Mouse (Mus musculus) hindlimb bud, embryonic 11.5 days (tissue): ENCODE measurements around the gene Fitm2.
"Not testable (repeated sequence)": the region's sequence is repeated elsewhere in the genome, so short reads cannot be mapped to it uniquely, and the experiment has no call there.

Experiments
- DNase-seq: peaks from one replicate; pipeline ENCODE4 v3.0.0-alpha.2; 2012; ENCODE audit warnings: low read depth, low spot score; ENCODE audit errors: extremely low spot score

The Fitm2 gene

DNA sequence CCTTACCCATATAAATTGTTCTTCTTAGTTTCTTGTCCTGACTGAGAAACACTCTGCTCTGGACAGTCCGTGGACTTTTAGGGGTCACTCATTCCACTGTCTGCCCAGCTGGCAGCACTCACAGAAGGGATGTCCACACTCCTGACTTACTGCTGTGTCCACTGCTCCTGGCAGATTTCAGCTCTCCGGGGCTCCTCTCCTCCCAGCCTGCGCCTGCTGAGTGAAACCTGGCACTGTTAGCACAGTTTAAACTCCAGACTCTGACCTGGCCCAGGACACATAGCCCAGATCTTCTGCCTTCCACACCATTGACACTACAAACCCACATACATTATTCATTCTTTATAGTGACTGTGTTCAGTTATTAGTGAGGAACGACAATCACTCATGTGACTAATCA lies 8.4 kb downstream of the Fitm2 start:
- DNase-seq: no peak

DNA sequence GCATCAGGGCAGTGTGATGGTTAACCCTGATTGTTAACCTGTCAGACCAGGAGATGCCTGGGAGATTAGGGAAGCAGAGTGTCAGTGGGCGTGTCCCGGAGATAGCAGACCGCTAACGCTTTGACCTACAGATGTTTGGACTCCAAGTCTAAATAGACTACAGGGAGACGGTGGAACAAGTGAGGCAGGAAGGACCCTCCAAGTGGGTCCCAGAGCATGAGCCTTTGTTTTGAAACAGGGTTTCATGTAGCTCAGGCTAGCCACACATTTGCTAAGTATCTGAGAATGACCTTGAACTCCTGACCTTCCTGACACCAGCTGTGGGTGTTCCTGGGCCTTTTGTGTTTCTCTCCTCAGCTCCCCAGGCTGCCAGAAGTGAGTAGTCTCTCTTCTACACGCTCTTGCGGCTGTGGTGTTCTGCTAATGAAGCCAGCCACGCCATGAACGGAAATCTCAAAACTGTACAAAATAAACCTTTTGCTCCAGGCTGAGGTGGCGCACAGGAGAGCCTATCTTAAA lies 9.1 kb downstream of the Fitm2 start:
- no peak for DNase-seq

DNA sequence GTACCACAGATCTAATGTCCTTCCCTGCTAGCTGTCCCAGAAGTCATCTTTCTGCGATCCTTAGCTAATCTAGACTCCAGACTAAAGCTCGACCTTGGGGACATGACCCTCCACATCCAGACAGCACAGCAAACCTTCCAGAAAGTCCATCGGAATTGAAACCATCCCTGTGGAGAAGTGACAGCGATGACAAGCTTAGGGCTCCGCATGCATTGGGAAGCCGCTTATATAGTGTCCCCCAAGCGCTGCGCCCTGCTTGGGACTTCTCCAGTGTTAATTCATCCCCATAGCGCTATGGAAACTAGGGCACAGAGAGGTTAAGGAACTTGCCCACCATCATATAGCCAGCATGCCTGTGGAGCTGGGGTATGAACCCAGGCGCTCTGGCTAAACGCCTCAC lies 9.6 kb downstream of the Fitm2 start:
- DNase-seq: no peak

DNA sequence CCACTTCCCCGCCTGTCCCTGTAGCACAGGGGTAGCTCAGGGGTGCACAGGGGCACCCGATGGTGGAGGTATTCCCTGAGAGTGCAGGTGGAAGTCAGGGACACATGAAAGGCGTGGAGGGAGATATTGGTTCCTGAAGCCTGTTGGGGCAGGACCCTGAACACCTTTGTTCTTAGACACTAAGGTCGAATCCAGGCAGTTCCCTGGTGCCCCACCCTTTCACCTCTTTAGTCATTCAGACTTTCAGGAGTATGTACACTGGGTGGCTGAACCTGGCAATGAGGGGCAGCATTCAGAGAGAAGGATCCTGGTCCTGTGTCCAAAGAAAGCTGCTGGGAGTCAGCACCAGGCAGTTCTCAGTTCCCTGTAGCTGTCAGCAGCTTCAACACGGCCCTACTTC lies 10.0 kb downstream of the Fitm2 start:
- DNase-seq: no peak

DNA sequence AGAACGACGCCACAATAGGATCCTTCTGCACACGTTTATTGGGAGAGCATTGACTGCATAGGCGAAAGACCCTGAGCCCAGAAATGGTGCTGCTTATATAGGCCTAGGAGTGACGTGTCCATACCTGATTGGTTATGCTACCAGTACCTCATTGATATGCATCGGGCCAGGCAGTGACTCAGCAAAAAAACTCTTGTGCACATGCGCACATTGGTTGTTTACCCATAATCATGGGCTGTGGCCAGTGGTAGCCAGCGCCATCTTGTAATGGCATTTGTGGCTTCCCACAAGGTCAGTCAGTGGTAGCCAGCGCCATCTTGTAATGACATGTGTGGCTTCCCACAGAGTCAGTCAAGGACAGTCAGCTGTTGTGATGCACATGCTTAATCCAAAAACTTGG lies 11.1 kb downstream of the Fitm2 start:
- not testable (repeated sequence) for DNase-seq

DNA sequence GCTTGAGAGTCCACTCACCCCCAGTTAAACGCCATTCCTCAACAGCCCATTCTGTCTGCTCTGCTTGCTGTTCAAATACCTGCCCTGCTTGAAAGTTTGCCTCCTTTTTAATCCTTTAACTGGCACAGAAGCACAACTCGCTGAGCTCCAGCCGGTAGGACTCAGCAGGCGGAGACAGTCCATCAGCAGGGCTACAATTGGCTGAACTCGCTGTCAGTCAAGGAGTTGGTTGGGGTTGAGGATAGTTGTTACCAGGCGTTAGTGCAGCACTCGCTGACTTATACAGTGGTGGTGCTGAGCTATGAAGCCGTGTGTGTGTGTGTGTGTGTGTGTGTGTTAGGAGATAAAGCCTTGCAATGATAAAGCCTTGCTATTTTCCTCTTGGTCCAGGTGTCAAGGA lies 11.8 kb downstream of the Fitm2 start:
- DNase-seq: no peak

DNA sequence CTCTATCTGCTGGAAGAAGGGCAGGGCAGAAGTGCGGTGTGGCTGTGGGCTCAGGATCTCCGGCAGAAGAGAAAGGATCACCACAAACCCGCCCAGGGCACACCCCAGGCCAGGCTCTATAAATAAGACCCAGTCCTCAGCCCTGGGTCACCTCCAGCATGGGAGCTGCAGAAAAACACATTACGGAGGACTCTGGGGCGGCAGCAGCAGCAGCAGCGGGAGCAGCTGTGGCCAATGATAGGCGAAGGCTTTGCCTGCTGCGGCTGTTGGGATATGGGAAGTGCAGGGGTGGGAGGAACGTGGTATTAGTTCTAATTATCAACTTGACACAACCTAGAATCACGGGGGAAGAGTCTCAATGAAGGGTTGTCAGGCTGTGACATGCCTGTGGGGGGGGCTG lies 13.0 kb downstream of the Fitm2 start:
- no peak for DNase-seq

DNA sequence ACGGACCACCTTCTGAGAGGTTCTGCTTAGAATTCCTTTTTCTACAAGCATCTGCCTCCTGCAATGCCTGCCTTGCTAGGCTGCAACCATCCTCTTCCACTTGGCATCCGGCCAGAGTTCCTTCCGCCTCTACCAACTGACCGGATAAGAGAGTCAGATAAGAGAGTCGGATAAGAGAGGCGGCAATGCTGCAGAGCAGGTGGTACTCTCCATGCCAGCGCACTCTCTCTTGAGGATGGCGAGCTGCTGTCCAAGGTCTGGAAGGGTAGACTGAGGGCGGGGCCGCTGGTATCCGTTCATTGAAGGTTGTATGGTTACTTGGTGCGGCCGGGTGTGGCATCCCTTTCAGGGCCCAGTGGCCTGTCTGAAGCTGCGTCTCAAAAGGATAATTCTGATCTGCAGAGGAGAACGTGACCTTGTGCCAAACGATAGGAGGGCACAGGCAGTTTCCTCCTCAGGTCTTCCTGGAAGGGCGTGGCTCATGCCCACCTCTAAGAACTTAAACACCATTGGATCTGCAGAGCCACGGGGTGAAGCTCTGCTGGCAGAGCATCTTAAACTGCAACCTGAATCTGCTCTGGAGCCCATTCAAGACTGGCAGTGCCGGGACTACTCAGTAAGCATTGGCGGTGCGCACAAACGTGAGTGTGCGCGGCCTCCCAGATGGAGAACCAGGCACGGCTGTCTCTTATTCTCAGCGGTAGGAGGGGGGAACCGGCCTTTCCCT lies 13.7 kb downstream of the Fitm2 start:
- DNase-seq: no peak

DNA sequence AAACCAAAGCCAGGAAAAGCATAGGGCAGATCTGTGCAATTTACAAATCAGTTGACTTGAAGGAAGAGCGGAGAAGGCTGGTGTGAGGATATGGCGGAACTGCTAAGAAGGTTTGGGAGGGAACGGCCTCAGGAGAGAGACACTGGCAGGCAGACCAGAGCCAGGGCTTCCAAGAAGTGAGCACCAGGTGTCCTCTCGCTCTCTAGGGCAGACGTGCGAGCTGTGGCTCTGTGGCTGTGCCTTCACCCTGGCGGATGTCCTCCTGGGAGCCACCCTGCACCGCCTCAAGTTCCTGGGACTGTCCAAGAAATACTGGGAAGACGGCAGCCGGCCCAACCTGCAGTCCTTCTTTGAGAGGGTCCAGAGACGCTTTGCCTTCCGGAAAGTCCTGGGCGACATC lies 19.1 kb downstream of the Fitm2 start:
- DNase-seq: no peak

DNA sequence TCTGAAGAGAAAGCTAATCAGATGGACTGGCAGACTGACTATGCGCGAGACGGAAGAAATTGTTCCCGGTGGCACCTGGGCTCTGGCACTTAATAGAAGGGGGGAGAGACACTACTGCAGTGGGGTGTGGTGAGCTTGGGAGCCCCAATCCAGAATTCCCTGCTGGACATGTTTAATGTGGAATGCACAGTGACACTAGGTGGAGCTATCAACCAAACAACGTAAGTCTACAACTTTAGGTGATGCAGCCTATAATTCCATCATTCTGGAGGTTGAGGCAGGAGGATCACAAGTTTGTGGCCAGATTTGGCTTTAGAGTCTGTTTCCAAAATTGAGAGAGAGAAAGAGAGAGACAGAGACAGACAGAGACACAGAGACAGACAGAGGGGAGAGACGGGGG lies 19.7 kb downstream of the Fitm2 start:
- DNase-seq: no peak

DNA sequence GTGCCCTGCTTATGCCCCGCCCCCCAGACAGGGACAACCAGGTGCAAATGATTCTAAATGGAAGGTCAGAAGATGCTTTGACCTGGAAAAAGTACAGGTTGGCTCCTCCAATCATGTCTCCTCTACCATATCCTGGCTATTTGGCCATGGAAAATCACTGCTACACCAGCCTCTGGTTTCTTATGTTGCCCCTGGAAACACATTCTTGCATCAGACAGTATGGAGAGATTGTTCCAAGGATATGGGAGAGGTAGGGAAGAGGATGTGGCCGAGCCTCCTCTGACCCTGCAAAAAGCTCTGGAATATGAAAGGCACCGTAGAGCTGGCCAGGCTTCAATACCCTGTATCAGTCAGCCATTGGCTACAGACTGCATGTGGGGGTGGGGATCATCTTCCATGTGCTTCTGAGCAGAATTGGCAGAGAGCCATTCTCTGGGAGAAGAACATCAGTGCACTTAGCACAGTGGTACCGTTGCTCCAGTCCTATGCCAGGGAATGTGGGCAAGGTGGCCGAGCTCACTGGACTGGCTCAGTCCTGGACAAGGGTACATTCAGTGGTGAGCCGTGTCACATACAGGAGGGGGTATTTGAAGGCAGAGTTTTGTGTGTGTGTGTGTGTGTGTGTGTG lies 21.6 kb downstream of the Fitm2 start:
- no peak for DNase-seq

DNA sequence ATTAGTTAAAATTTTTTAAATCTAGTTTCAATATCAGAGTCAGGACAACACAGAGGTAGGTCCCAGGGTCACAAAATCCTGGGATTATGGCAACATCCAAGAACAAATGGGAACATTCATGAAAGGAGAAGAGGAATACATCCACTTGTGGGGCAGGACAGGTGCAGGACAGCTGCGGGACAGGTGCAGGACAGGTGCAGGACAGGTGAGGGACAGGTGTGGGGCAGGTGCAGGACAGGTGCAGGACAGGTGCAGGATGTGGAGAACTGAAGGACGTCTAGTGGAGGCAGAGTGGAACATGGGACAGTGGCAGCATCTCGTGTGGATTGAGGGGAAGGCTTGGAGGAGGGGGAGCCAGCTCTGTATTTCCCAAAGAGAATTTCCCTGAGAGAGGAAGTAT lies 23.2 kb downstream of the Fitm2 start:
- DNase-seq: no peak

DNA sequence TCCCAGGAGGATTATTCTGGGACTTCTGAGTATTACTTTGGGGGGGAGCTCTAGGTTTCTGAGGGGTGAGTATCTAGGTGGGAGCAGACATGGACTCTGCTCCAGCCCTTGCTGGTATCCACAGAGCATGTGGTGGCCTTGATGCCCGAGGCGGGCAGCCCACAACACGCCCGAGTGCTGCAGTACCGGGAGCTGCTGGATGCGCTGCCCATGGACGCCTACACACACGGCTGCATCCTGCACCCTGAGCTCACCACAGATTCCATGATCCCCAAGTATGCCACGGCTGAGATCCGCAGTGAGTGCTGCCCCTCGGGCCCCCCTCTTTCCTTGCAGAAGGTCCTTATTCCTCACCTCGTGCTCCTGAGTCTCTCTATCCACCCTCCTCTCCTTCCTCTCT lies 25.1 kb downstream of the Fitm2 start:
- DNase-seq: no peak

DNA sequence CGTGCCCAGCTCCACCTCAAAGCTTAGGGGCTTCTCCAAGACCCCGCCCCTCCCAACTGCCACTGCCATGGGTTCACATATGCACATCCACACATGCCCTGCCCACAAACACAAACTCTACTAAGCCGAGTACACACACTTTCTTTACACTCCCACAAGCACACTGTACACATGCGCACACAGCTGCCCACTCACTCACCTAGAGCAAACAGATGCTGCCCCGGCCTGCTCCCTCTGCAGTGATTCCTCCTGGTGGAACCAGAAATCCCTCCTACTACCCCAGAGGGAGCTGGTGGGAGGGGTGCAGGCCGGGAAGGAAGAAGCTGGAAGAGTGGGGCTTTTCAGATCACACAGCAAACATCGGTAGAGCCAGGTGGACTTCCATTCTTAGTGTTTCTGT lies 28.4 kb downstream of the Fitm2 start:
- DNase-seq: no peak

DNA sequence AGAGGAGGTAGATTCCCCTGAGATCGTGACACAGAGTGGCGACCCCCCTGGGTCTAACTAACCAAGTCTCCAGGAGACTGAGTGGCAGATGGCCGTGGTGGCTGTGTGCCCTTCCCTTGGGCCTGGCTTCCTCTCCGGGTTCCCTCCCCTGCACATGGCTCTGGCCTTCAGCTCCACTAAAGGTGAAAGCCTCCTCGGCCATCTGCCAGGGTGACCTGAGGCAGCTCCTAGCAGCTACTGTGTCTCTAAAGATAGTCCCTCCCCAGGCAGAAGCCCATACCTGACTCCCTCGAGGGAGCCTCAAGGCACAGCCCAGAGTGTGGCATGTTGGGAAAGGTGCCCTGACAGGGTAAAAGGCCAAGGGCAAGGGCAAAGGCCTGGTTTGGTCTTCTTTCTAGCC lies 28.9 kb downstream of the Fitm2 start:
- DNase-seq: no peak

DNA sequence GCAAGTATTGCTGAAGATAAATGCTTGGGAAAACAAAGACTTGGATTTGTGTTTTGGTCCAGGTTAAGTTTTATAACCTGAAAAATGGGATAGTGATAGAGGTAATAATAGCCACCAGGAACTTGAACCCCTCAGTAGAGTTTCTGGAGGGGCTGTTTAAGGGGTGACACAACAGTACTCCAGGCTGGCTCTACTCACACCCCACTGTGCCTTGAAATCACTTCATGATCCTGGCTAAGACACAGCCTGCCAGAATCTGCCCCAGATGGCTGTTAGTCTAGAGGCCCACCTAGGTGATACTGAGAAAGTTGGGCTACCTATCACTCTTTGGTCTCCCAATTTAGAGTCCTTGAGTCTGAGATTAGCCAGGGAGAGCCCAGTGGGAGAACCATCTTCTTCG lies 32.9 kb downstream of the Fitm2 start:
- DNase-seq: no peak

DNA sequence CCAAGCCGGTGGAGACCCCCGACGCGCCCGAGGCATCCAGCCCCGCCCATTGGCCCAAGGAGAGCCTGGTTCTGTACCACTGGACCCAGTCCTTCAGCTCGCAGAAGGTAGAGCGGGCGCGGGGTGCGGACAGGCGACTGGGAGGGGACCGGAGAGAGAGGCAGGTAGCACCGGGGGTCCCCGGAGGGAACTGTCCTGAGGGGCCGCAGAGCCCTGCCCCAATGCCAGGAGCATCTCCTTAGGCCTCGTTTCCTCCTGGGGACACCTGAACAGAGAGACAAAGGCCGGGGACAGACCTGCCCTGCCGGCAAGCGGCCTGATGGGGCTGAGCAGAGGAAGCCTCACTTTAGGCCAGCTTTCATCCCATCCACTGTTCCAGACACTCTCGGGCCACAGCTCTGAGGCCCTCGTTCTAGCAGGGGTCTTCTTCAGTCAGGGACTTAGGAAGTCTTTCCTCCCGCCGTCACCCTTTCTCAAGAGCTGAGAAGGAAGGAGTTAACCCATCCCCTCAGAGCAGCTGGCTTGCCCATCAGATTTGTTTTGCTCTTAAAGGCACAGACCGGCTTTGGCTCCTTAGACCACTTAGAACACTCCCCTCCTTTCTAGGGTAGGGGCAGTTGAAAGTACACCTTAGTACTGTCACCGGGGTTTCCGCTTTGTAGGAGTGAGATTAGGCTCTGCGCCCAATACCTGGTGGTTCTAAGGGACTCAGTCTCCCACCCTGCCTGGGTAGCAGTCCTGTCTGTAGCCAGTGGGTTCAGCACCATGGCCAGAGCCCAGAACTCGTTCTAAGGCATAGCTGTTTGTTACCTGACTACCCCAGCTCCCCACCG lies 33.6 kb downstream of the Fitm2 start:
- peak; percentile 35 for DNase-seq

DNA sequence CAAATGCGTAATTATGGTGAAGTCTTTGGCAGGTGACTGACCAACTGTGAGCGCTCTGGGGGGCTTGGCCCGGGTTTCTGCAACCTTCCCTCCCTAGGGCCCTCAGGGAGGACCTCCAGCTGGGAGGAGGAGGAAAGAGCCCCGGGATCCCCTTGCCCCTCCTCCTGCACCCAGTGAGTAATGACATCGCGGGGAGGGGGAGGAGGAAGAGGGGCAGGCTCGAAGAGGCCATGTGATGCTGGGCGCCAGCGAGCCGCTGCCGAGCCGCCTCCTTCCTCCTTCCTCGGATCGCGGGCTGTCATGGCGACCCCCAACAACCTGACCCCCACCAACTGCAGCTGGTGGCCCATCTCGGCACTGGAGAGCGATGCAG lies 34.2 kb downstream of the Fitm2 start, which contains the start of gene Gdap1l1:
TSS of gene Gdap1l1 (plus strand) at position 231 of the 373 bp plus-strand sequence.
- no peak for DNase-seq

DNA sequence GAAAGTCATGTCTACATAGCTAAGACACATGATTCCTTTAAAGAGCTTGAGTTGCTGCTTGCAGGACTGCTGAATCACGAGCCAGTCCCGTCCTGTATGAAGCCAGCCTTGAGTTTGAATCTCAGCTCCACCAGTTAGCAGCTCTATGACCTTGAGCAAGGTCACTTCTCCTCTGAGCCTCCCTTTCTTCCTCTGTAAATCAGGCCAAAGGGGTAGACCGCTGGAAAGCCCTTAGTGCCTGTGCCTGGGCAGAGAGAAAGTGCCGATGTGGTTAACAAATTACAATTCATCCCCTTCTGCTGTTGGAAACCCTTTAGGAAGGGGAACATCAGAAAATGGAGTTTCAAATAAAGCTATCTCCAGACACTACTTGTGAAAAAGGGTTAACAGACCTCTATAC lies 34.6 kb downstream of the Fitm2 start:
- DNase-seq: no peak

DNA sequence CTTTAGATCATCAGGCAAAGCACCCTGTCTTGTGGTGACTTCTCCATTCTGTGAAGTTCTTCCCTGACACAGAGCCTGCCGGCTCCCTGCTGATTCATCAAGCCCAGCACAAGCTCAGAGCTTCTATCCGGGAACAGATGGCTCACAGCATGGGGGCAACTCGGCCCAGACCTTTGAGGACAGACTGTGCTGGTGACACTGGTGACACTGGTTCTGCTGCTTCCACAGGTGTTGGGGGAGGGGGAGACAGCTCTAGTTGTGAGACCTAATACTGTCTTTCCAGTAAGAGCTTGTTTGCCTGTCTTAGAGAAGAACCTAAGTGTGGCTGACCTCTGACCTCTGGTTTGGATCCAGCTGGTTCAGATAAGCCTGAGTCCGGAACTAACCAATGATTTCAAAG lies 38.5 kb downstream of the Fitm2 start:
- DNase-seq: no peak

DNA sequence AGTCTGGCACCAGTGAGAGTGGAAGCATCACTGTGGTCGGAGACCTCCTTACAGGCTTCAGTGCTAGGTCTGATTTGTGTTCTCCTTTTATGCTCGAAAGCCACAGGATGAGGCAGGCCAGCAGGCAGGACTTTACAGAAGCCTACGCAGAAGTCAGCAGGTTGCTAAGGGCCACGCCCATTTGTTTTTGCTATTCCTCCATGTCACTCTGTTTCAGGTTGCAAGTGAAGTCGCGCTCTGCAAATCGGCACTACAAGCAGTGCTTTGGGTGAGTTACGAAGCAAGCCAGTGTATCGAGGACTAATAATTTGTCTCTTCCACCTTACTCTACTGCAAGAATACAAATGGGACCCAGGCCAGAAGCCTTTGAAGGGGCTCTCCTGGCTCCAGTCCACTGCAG lies 41.1 kb downstream of the Fitm2 start:
- no peak for DNase-seq
